Mouse (Mus musculus): ENCODE measurements around the gene Marveld3. TPM values are rescaled to one million over a fixed set of nuclear protein-coding genes. Genes with fewer than 3 reads are reported as not detected.

The Marveld3 gene
- polyA plus RNA-seq, 1 experiment from 2014 or later, result 0.51 TPM

GRCm38 (mm10) chr8:109997381-109997780 is 35.4 kb upstream of the Marveld3 start:
- Histone ChIP-seq H3K4me3 (ENCODE audit: low read length) (no peak overlapping the region), H3K4me1 (ENCODE audit: control insufficient read depth, insufficient read depth, low read length) (no peaks in the 10 kb centered on the region), H3K9ac (ENCODE audit: low read length) (no peak overlapping the region), H3K9me3 (replicated peaks; ENCODE audit: control insufficient read depth, low read length) (no peaks in the 10 kb centered on the region), H3K36me3 (ENCODE audit: control insufficient read depth, insufficient read depth) (no peaks in the 10 kb centered on the region), H3K4me2 (ENCODE audit: low read depth, low read length) (no peak overlapping the region), H3K27me3 (ENCODE audit: control insufficient read depth, insufficient read depth, low read length) (no peaks in the 10 kb centered on the region), H3K27ac (ENCODE audit: low read length) (no peak overlapping the region)
- ATAC-seq (replicated peaks; ENCODE audit: extremely low read depth, insufficient read depth, low FRiP score), result no peak
- WGBS, result 87% methylated on average over 9 of the region's 9 CpGs

GRCm38 (mm10) chr8:109992951-109993350 is 30.9 kb upstream of the Marveld3 start:
- H3K9me3 ChIP-seq (replicated peaks; ENCODE audit: control insufficient read depth, low read length), result no peaks in the 10 kb centered on the region
- WGBS, result 79% methylated on average over 1 of the region's 1 CpGs
- ATAC-seq (replicated peaks; ENCODE audit: extremely low read depth, insufficient read depth, low FRiP score), result no peak
- H3K4me2 ChIP-seq (ENCODE audit: low read depth, low read length), result no peak overlapping the region
- H3K4me3 ChIP-seq (ENCODE audit: low read length), result no peak overlapping the region
- no peak overlapping the region for H3K27ac ChIP-seq (ENCODE audit: low read length)
- no peaks in the 10 kb centered on the region for H3K36me3 ChIP-seq (ENCODE audit: control insufficient read depth, insufficient read depth)
- no peaks in the 10 kb centered on the region for H3K4me1 ChIP-seq (ENCODE audit: control insufficient read depth, insufficient read depth, low read length)
- no peaks in the 10 kb centered on the region for H3K27me3 ChIP-seq (ENCODE audit: control insufficient read depth, insufficient read depth, low read length)
- no peak overlapping the region for H3K9ac ChIP-seq (ENCODE audit: low read length)

DNA sequence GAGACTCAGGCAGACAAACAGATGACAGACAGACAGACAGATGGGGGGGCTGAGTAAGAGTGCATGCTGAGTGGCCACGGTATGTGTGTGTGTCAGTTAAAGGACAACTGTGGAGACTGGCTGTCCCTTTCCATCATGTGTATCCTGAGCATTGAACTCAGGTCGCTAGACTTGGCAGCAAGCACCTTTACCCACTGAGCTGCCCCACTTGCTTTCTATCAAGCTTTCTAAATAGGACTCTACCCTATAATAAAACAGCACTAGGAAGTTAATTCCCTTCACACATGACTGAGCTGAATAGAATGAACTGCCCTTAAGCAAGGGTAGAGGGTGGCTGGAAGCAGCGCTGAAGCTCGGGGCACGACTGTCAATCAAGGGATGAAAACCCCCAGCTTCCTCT is 30.2 kb upstream of the Marveld3 start:
- H3K4me3 ChIP-seq (ENCODE audit: low read length), result no peak overlapping the region

DNA sequence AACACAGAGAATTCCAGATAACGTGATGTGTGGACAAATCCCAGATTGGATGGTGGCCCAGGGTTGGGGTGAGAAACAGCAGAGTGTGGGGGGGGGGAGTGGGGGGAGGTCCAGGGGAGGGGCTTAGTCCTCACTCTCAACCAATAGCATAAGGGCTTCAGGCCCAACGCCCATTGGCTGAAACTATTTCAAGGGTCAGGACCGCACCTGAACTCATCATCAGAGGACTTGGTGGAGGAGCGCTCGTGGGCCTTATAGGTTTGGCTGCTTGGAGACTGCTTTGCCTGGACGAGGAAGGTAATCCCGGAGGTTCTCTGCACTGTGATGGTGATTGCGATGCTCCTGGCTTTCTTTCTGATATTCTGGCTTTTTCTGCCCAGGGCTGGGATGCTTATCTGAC is 28.2 kb upstream of the Marveld3 start, which contains the start of gene Tat:
Gene Tat, plus strand, starts transcription at position 214 of the 400 bp plus-strand sequence.
- 72% methylated on average over 8 of the region's 8 CpGs for WGBS
- no peak for ATAC-seq (replicated peaks; ENCODE audit: extremely low read depth, insufficient read depth, low FRiP score)
- H3K4me3 ChIP-seq (ENCODE audit: low read length), result no peak within 1 kb of the TSS
- H3K27me3 ChIP-seq (ENCODE audit: control insufficient read depth, insufficient read depth, low read length), result no peaks in the 10 kb centered on the region
- H3K9me3 ChIP-seq (replicated peaks; ENCODE audit: control insufficient read depth, low read length), result no peaks in the 10 kb centered on the region
- no peak within 1 kb of the TSS for H3K4me2 ChIP-seq (ENCODE audit: low read depth, low read length)
- H3K4me1 ChIP-seq (ENCODE audit: control insufficient read depth, insufficient read depth, low read length), result no peaks in the 10 kb centered on the region
- no peak within 1 kb of the TSS for H3K9ac ChIP-seq (ENCODE audit: low read length)
- no peaks in the 10 kb centered on the region for H3K36me3 ChIP-seq (ENCODE audit: control insufficient read depth, insufficient read depth)
- no peak within 1 kb of the TSS for H3K27ac ChIP-seq (ENCODE audit: low read length)

More for the DNA sequence above, 30.2 kb upstream of the Marveld3 start:
- H3K4me2 ChIP-seq (ENCODE audit: low read depth, low read length), result no peak overlapping the region
- no peak overlapping the region for H3K27ac ChIP-seq (ENCODE audit: low read length)
- H3K4me1 ChIP-seq (ENCODE audit: control insufficient read depth, insufficient read depth, low read length), result no peaks in the 10 kb centered on the region
- 73% methylated on average over 5 of the region's 5 CpGs for WGBS
- no peaks in the 10 kb centered on the region for H3K36me3 ChIP-seq (ENCODE audit: control insufficient read depth, insufficient read depth)
- no peak overlapping the region for H3K9ac ChIP-seq (ENCODE audit: low read length)
- no peaks in the 10 kb centered on the region for H3K27me3 ChIP-seq (ENCODE audit: control insufficient read depth, insufficient read depth, low read length)
- no peak for ATAC-seq (replicated peaks; ENCODE audit: extremely low read depth, insufficient read depth, low FRiP score)
- no peaks in the 10 kb centered on the region for H3K9me3 ChIP-seq (replicated peaks; ENCODE audit: control insufficient read depth, low read length)

DNA sequence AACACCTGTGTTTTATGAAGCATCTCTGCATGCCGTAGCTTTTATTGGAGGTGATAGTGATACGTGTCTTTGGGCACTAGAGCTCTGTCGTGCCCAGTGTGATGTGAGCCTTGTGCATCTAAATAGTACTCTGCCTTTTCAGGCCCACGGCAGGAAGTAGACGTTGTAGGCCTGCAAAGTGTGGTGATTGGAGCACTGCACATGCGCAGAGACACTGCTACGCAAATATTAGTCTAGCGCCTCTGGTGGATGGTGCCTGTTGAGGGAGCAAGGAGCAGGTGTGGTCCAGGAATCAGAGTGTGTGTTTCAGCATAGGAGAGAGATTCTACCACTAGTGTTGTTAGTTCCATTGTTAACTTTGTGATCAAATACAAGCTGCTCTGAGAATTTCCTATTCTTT is 27.1 kb upstream of the Marveld3 start:
- WGBS, result 86% methylated on average over 8 of the region's 8 CpGs
- ATAC-seq (replicated peaks; ENCODE audit: extremely low read depth, insufficient read depth, low FRiP score), result no peak
- Histone ChIP-seq H3K27me3 (ENCODE audit: control insufficient read depth, insufficient read depth, low read length) (no peaks in the 10 kb centered on the region), H3K36me3 (ENCODE audit: control insufficient read depth, insufficient read depth) (no peaks in the 10 kb centered on the region), H3K4me2 (ENCODE audit: low read depth, low read length) (no peak overlapping the region), H3K4me1 (ENCODE audit: control insufficient read depth, insufficient read depth, low read length) (peaks cover 1% of the 10 kb centered on the region; the same call in 1 of the 2 replicates), H3K27ac (ENCODE audit: low read length) (no peak overlapping the region), H3K4me3 (ENCODE audit: low read length) (no peak overlapping the region), H3K9ac (ENCODE audit: low read length) (no peak overlapping the region), H3K9me3 (replicated peaks; ENCODE audit: control insufficient read depth, low read length) (no peaks in the 10 kb centered on the region)

GRCm38 (mm10) chr8:109987776-109988175 is 25.8 kb upstream of the Marveld3 start:
- H3K9ac ChIP-seq (ENCODE audit: low read length), result no peak overlapping the region
- no peaks in the 10 kb centered on the region for H3K36me3 ChIP-seq (ENCODE audit: control insufficient read depth, insufficient read depth)
- H3K4me1 ChIP-seq (ENCODE audit: control insufficient read depth, insufficient read depth, low read length), result peaks cover 6% of the 10 kb centered on the region
- no peaks in the 10 kb centered on the region for H3K27me3 ChIP-seq (ENCODE audit: control insufficient read depth, insufficient read depth, low read length)
- no peaks in the 10 kb centered on the region for H3K9me3 ChIP-seq (replicated peaks; ENCODE audit: control insufficient read depth, low read length)
- no peak for ATAC-seq (replicated peaks; ENCODE audit: extremely low read depth, insufficient read depth, low FRiP score)
- no peak overlapping the region for H3K4me2 ChIP-seq (ENCODE audit: low read depth, low read length)
- 54% methylated on average over 7 of the region's 7 CpGs for WGBS
- no peak overlapping the region for H3K27ac ChIP-seq (ENCODE audit: low read length)
- no peak overlapping the region for H3K4me3 ChIP-seq (ENCODE audit: low read length)

GRCm38 (mm10) chr8:109986384-109986783 is 24.4 kb upstream of the Marveld3 start:
- H3K36me3 ChIP-seq (ENCODE audit: control insufficient read depth, insufficient read depth), result no peaks in the 10 kb centered on the region
- ATAC-seq (replicated peaks; ENCODE audit: extremely low read depth, insufficient read depth, low FRiP score), result no peak
- no peak overlapping the region for H3K4me3 ChIP-seq (ENCODE audit: low read length)
- H3K4me2 ChIP-seq (ENCODE audit: low read depth, low read length), result no peak overlapping the region
- H3K27me3 ChIP-seq (ENCODE audit: control insufficient read depth, insufficient read depth, low read length), result no peaks in the 10 kb centered on the region
- H3K27ac ChIP-seq (ENCODE audit: low read length), result no peak overlapping the region
- H3K4me1 ChIP-seq (ENCODE audit: control insufficient read depth, insufficient read depth, low read length), result peaks cover 6% of the 10 kb centered on the region
- H3K9me3 ChIP-seq (replicated peaks; ENCODE audit: control insufficient read depth, low read length), result no peaks in the 10 kb centered on the region
- WGBS, result 47% methylated on average over 7 of the region's 7 CpGs
- no peak overlapping the region for H3K9ac ChIP-seq (ENCODE audit: low read length)

DNA sequence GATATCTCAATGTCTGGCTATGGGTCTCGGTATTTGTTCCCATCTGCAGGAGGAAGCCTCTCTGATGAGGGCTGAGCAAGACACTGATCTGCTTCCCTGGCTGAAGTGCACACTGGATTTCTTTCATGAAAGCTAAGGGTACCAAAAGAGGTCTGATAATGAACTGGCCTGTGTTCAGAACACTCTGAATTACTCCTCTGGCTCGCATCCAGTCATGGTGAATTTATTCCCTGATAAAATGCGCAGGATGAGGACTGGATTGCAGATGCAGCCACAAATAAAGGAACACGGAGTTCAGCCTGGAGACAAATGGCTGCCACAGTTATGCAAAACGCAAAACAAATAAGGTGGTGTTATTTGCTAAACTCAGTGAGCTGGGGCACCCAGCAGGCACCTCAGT is 21.9 kb upstream of the Marveld3 start:
- Histone ChIP-seq H3K4me2 (ENCODE audit: low read depth, low read length) (no peak overlapping the region), H3K9me3 (replicated peaks; ENCODE audit: control insufficient read depth, low read length) (no peaks in the 10 kb centered on the region), H3K36me3 (ENCODE audit: control insufficient read depth, insufficient read depth) (no peaks in the 10 kb centered on the region), H3K4me3 (ENCODE audit: low read length) (no peak overlapping the region), H3K9ac (ENCODE audit: low read length) (no peak overlapping the region), H3K27me3 (ENCODE audit: control insufficient read depth, insufficient read depth, low read length) (no peaks in the 10 kb centered on the region), H3K4me1 (ENCODE audit: control insufficient read depth, insufficient read depth, low read length) (peaks cover 6% of the 10 kb centered on the region), H3K27ac (ENCODE audit: low read length) (no peak overlapping the region)
- WGBS, result 28% methylated on average over 5 of the region's 5 CpGs
- no peak for ATAC-seq (replicated peaks; ENCODE audit: extremely low read depth, insufficient read depth, low FRiP score)

- Histone ChIP-seq H3K4me3 (ENCODE audit: low read length) (no peak overlapping the region), H3K4me2 (ENCODE audit: low read depth, low read length) (no peak overlapping the region), H3K36me3 (ENCODE audit: control insufficient read depth, insufficient read depth) (no peaks in the 10 kb centered on the region), H3K9me3 (replicated peaks; ENCODE audit: control insufficient read depth, low read length) (no peaks in the 10 kb centered on the region), H3K9ac (ENCODE audit: low read length) (no peak overlapping the region), H3K27me3 (ENCODE audit: control insufficient read depth, insufficient read depth, low read length) (no peaks in the 10 kb centered on the region), H3K4me1 (ENCODE audit: control insufficient read depth, insufficient read depth, low read length) (peaks cover 6% of the 10 kb centered on the region), H3K27ac (ENCODE audit: low read length) (no peak overlapping the region)
- no peak for ATAC-seq (replicated peaks; ENCODE audit: extremely low read depth, insufficient read depth, low FRiP score)
- 72% methylated on average over 15 of the region's 15 CpGs for WGBS
Observed at GRCm38 (mm10) chr8:109982386-109983105, 20.5 kb upstream of the Marveld3 start.

All from heart, embryonic 16.5 days (tissue).